Mouse (Mus musculus): ENCODE measurements at regions not wholly inside any gene's neighbourhood (a gene's known extent, or its start where the extent isn't known, plus 50 kb on each side); places are given as distances from the start of the nearest gene placed in this dataset.

- no peak overlapping the region for H3K4me3 ChIP-seq (ENCODE audit: low read depth, low read length)
- H3K4me2 ChIP-seq (ENCODE audit: low read depth, severe bottlenecking): no peak overlapping the region
- DNase-seq (ENCODE audit: low spot score): no peak
- 82% methylated on average over 19 of the region's 19 CpGs for WGBS
- H3K36me3 ChIP-seq (ENCODE audit: control insufficient read depth, insufficient read depth, low read length): no peaks in the 10 kb centered on the region
- no peaks in the 10 kb centered on the region; the same call in 1 of the 2 replicates for H3K9me3 ChIP-seq (ENCODE audit: control insufficient read depth, low read length)
- ATAC-seq (ENCODE audit: insufficient number of reproducible peaks, low FRiP score, low TSS enrichment, low read depth): no peak
- H3K27me3 ChIP-seq (ENCODE audit: control insufficient read depth, insufficient read depth, low read length): no peaks in the 10 kb centered on the region
- no peak overlapping the region for H3K9ac ChIP-seq (ENCODE audit: low read length)
- no peaks in the 10 kb centered on the region for H3K4me1 ChIP-seq (ENCODE audit: control insufficient read depth, insufficient read depth, low read length)
- no peak overlapping the region for H3K27ac ChIP-seq (replicated peaks; ENCODE audit: low read depth, low read length)
Observed at GRCm38 (mm10) chr15:87200282-87201048, 343.6 kb upstream of the Fam19a5 start.

GRCm38 (mm10) chr15:87201055-87201454, 343.0 kb upstream of the Fam19a5 start:
- ATAC-seq (ENCODE audit: insufficient number of reproducible peaks, low FRiP score, low TSS enrichment, low read depth) (no peak), DNase-seq (ENCODE audit: low spot score) (no peak)
- Histone ChIP-seq H3K27me3 (ENCODE audit: control insufficient read depth, insufficient read depth, low read length) (no peaks in the 10 kb centered on the region), H3K27ac (replicated peaks; ENCODE audit: low read depth, low read length) (no peak overlapping the region), H3K9me3 (ENCODE audit: control insufficient read depth, low read length) (no peaks in the 10 kb centered on the region; the same call in 1 of the 2 replicates), H3K9ac (ENCODE audit: low read length) (no peak overlapping the region), H3K36me3 (ENCODE audit: control insufficient read depth, insufficient read depth, low read length) (no peaks in the 10 kb centered on the region), H3K4me2 (ENCODE audit: low read depth, severe bottlenecking) (no peak overlapping the region), H3K4me1 (ENCODE audit: control insufficient read depth, insufficient read depth, low read length) (no peaks in the 10 kb centered on the region), H3K4me3 (ENCODE audit: low read depth, low read length) (no peak overlapping the region)
- WGBS: 75% methylated on average over 7 of the region's 7 CpGs

- Histone ChIP-seq H3K36me3 (ENCODE audit: control insufficient read depth, insufficient read depth, low read length) (no peaks in the 10 kb centered on the region), H3K27ac (replicated peaks; ENCODE audit: low read depth, low read length) (no peak overlapping the region), H3K9me3 (ENCODE audit: control insufficient read depth, low read length) (no peaks in the 10 kb centered on the region), H3K27me3 (ENCODE audit: control insufficient read depth, insufficient read depth, low read length) (no peaks in the 10 kb centered on the region), H3K4me1 (ENCODE audit: control insufficient read depth, insufficient read depth, low read length) (no peaks in the 10 kb centered on the region), H3K9ac (ENCODE audit: low read length) (no peak overlapping the region), H3K4me2 (ENCODE audit: low read depth, severe bottlenecking) (no peak overlapping the region), H3K4me3 (ENCODE audit: low read depth, low read length) (no peak overlapping the region)
- WGBS: 76% methylated on average over 3 of the region's 3 CpGs
- ATAC-seq (ENCODE audit: insufficient number of reproducible peaks, low FRiP score, low TSS enrichment, low read depth) (no peak), DNase-seq (ENCODE audit: low spot score) (no peak)
Observed at GRCm38 (mm10) chr15:87229951-87230350, 314.1 kb upstream of the Fam19a5 start.

GRCm38 (mm10) chr15:87236096-87236495, 308.0 kb upstream of the Fam19a5 start:
- Histone ChIP-seq H3K27ac (replicated peaks; ENCODE audit: low read depth, low read length) (no peak overlapping the region), H3K9me3 (ENCODE audit: control insufficient read depth, low read length) (no peaks in the 10 kb centered on the region), H3K27me3 (ENCODE audit: control insufficient read depth, insufficient read depth, low read length) (no peaks in the 10 kb centered on the region), H3K4me3 (ENCODE audit: low read depth, low read length) (no peak overlapping the region), H3K36me3 (ENCODE audit: control insufficient read depth, insufficient read depth, low read length) (no peaks in the 10 kb centered on the region), H3K9ac (ENCODE audit: low read length) (no peak overlapping the region), H3K4me1 (ENCODE audit: control insufficient read depth, insufficient read depth, low read length) (no peaks in the 10 kb centered on the region), H3K4me2 (ENCODE audit: low read depth, severe bottlenecking) (no peak overlapping the region)
- 97% methylated on average over 3 of the region's 3 CpGs for WGBS
- no peak for ATAC-seq (ENCODE audit: insufficient number of reproducible peaks, low FRiP score, low TSS enrichment, low read depth)
- no peak for DNase-seq (ENCODE audit: low spot score)

GRCm38 (mm10) chr15:87239057-87239456, 305.0 kb upstream of the Fam19a5 start:
- DNase-seq (ENCODE audit: low spot score) (no peak), ATAC-seq (ENCODE audit: insufficient number of reproducible peaks, low FRiP score, low TSS enrichment, low read depth) (no peak)
- H3K27ac ChIP-seq (replicated peaks; ENCODE audit: low read depth, low read length): no peak overlapping the region
- no peak overlapping the region for H3K9ac ChIP-seq (ENCODE audit: low read length)
- H3K4me3 ChIP-seq (ENCODE audit: low read depth, low read length): no peak overlapping the region
- WGBS: 97% methylated on average over 11 of the region's 11 CpGs
- H3K4me1 ChIP-seq (ENCODE audit: control insufficient read depth, insufficient read depth, low read length): no peaks in the 10 kb centered on the region
- H3K27me3 ChIP-seq (ENCODE audit: control insufficient read depth, insufficient read depth, low read length): no peaks in the 10 kb centered on the region
- no peaks in the 10 kb centered on the region for H3K36me3 ChIP-seq (ENCODE audit: control insufficient read depth, insufficient read depth, low read length)
- H3K4me2 ChIP-seq (ENCODE audit: low read depth, severe bottlenecking): no peak overlapping the region
- H3K9me3 ChIP-seq (ENCODE audit: control insufficient read depth, low read length): no peaks in the 10 kb centered on the region

- Histone ChIP-seq H3K4me2 (ENCODE audit: low read depth, severe bottlenecking) (no peak overlapping the region), H3K27me3 (ENCODE audit: control insufficient read depth, insufficient read depth, low read length) (no peaks in the 10 kb centered on the region), H3K9ac (ENCODE audit: low read length) (no peak overlapping the region), H3K27ac (replicated peaks; ENCODE audit: low read depth, low read length) (no peak overlapping the region), H3K4me3 (ENCODE audit: low read depth, low read length) (no peak overlapping the region), H3K36me3 (ENCODE audit: control insufficient read depth, insufficient read depth, low read length) (no peaks in the 10 kb centered on the region), H3K9me3 (ENCODE audit: control insufficient read depth, low read length) (no peaks in the 10 kb centered on the region), H3K4me1 (ENCODE audit: control insufficient read depth, insufficient read depth, low read length) (no peaks in the 10 kb centered on the region)
- DNase-seq (ENCODE audit: low spot score) (no peak), ATAC-seq (ENCODE audit: insufficient number of reproducible peaks, low FRiP score, low TSS enrichment, low read depth) (no peak)
- 94% methylated on average over 6 of the region's 6 CpGs for WGBS
Observed at GRCm38 (mm10) chr15:87261497-87261896, 282.6 kb upstream of the Fam19a5 start.

- ATAC-seq (ENCODE audit: insufficient number of reproducible peaks, low FRiP score, low TSS enrichment, low read depth) (no peak), DNase-seq (ENCODE audit: low spot score) (no peak)
- no peak overlapping the region for H3K4me2 ChIP-seq (ENCODE audit: low read depth, severe bottlenecking)
- no peak overlapping the region for H3K4me3 ChIP-seq (ENCODE audit: low read depth, low read length)
- no peaks in the 10 kb centered on the region for H3K9me3 ChIP-seq (ENCODE audit: control insufficient read depth, low read length)
- H3K27ac ChIP-seq (replicated peaks; ENCODE audit: low read depth, low read length): no peak overlapping the region
- H3K4me1 ChIP-seq (ENCODE audit: control insufficient read depth, insufficient read depth, low read length): no peaks in the 10 kb centered on the region
- H3K36me3 ChIP-seq (ENCODE audit: control insufficient read depth, insufficient read depth, low read length): no peaks in the 10 kb centered on the region
- H3K27me3 ChIP-seq (ENCODE audit: control insufficient read depth, insufficient read depth, low read length): no peaks in the 10 kb centered on the region
- no peak overlapping the region for H3K9ac ChIP-seq (ENCODE audit: low read length)
Observed at GRCm38 (mm10) chr15:87264906-87265305, 279.2 kb upstream of the Fam19a5 start.

- Histone ChIP-seq H3K9me3 (ENCODE audit: control insufficient read depth, low read length) (no peaks in the 10 kb centered on the region), H3K4me1 (ENCODE audit: control insufficient read depth, insufficient read depth, low read length) (no peaks in the 10 kb centered on the region), H3K27me3 (ENCODE audit: control insufficient read depth, insufficient read depth, low read length) (no peaks in the 10 kb centered on the region), H3K4me3 (ENCODE audit: low read depth, low read length) (no peak overlapping the region), H3K4me2 (ENCODE audit: low read depth, severe bottlenecking) (no peak overlapping the region), H3K9ac (ENCODE audit: low read length) (no peak overlapping the region), H3K36me3 (ENCODE audit: control insufficient read depth, insufficient read depth, low read length) (no peaks in the 10 kb centered on the region), H3K27ac (replicated peaks; ENCODE audit: low read depth, low read length) (no peak overlapping the region)
- ATAC-seq (ENCODE audit: insufficient number of reproducible peaks, low FRiP score, low TSS enrichment, low read depth) (no peak), DNase-seq (ENCODE audit: low spot score) (no peak)
- WGBS: 77% methylated on average over 7 of the region's 7 CpGs
Observed at GRCm38 (mm10) chr15:87290987-87291529, 253.0 kb upstream of the Fam19a5 start.

- H3K9me3 ChIP-seq (ENCODE audit: control insufficient read depth, low read length): no peaks in the 10 kb centered on the region
- DNase-seq (ENCODE audit: low spot score) (no peak), ATAC-seq (ENCODE audit: insufficient number of reproducible peaks, low FRiP score, low TSS enrichment, low read depth) (no peak)
- H3K4me3 ChIP-seq (ENCODE audit: low read depth, low read length): no peak overlapping the region
- no peak overlapping the region for H3K4me2 ChIP-seq (ENCODE audit: low read depth, severe bottlenecking)
- no peaks in the 10 kb centered on the region for H3K4me1 ChIP-seq (ENCODE audit: control insufficient read depth, insufficient read depth, low read length)
- no peaks in the 10 kb centered on the region for H3K36me3 ChIP-seq (ENCODE audit: control insufficient read depth, insufficient read depth, low read length)
- no peak overlapping the region for H3K9ac ChIP-seq (ENCODE audit: low read length)
- H3K27ac ChIP-seq (replicated peaks; ENCODE audit: low read depth, low read length): no peak overlapping the region
- no peaks in the 10 kb centered on the region for H3K27me3 ChIP-seq (ENCODE audit: control insufficient read depth, insufficient read depth, low read length)
Observed at GRCm38 (mm10) chr15:87319896-87320295, 224.2 kb upstream of the Fam19a5 start.
